In the genomic region with DNA sequence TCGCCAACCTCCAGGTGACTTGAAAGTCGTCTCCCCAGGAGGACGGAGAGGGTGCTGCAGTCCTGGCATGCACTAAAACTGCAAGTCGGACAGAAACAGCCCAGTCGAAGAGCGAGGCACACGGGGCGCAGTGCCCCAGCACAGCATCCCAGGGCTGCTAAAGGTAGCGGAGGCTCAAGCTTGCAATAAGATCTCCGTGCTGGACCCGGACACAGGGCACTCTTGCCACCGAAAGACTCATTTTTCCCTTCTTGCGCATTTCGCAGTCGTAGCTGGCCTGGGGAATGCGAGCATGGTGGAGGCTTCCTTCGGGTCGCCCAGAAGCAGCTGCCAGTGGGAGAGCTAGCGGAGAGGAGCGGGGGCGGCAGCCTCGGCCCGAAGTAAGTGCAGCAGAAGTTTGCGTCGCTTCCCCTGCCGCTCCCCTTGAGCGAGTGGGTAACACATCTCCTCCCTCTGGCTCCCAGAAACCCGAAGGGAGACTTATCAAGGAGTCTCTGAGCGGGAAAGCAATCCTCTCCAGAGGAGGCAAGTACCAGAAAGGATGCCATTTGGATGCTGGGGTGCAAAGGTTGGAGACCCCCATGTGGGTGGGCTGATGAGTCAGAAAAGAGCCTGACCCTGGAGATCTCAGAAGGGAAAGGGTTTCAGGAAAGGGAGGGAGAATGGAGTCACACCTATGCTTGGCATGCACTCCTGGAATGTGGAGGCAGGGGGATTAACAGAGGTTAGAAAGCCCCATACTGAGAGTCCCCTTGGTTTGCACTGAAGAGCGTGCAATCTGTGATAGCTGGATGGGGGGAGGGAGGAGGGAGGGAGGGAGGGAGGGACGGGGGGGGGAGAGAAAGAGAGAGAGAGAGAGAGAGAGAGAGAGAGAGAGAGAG, we compare ENCODE assay signal across 8 mouse cellular contexts. TPM values are rescaled to one million over a fixed set of nuclear protein-coding genes. Genes with fewer than 3 reads are reported as not detected.
A peak's percentile ranks its signal among the peaks of the same experiment; 100 is the strongest.
DNase-seq lines count a peak whose midpoint lies in the region; ATAC-seq and TF ChIP-seq lines count a peak whose summit lies in the region.

No protein-coding gene starts in this region.

- peak overlapping the region; percentile 47 for H3K4me3 ChIP-seq in forebrain, embryonic 14.5 days (ENCODE audit: low read depth, low read length)
- H3K4me3 ChIP-seq in left cerebral cortex, adult 2 months = peak overlapping the region; percentile 76
- peak overlapping the region; percentile 62 for H3K4me3 ChIP-seq in neural tube, embryonic 13.5 days

- peak; percentile 75 for ATAC-seq in forebrain, embryonic 14.5 days
- ATAC-seq in neural tube, embryonic 13.5 days (ENCODE audit: low read depth) = peak; percentile 80
- no peak for ATAC-seq in cerebellum, adult (ENCODE audit: insufficient number of reproducible peaks, low FRiP score, low TSS enrichment)

- no peaks in the 10 kb centered on the region for H3K4me1 ChIP-seq in forebrain, embryonic 14.5 days (ENCODE audit: control insufficient read depth, insufficient read depth, low read length)
- peaks cover 16% of the 10 kb centered on the region for H3K4me1 ChIP-seq in neural tube, embryonic 13.5 days (replicated peaks)

- DNase-seq in cerebellum, adult 11 months = peak; percentile 6
- no peak for DNase-seq in cerebellum, adult 18-20 months
- DNase-seq in 3134 (ENCODE audit: extremely low read depth, insufficient read length, low spot score) = peak; percentile 6
- peak; percentile 23 for DNase-seq in forebrain, embryonic 14.5 days (ENCODE audit: low spot score)
- peak; percentile 53 to 65 for DNase-seq in left cerebral cortex, adult 2 months (ENCODE audit: extremely low spot score in 1 of 2, low spot score in 2 of 2)
- DNase-seq in T-cell, adult 2 months (ENCODE audit: low spot score) = no peak

- peaks cover 13% of the 10 kb centered on the region; the same call in 1 of the 2 replicates for H3K27me3 ChIP-seq in forebrain, embryonic 14.5 days (replicated peaks; ENCODE audit: control insufficient read depth, insufficient read depth, low read length)
- H3K27me3 ChIP-seq in neural tube, embryonic 13.5 days = peaks cover 46% of the 10 kb centered on the region

- intact Hi-C loops in left cerebral cortex, adult 2 months (cut with DNase I) = loop anchor here (5.0 to 10.0 kb wide), 5 partner anchors 153 to 865 kb away; no protein-coding TSS in a partner anchor

- no peak for TF ChIP-seq CTCF in left cerebral cortex, adult 2 months (IDR thresholded peaks at IDR 0.05)

- peak overlapping the region; percentile 52 for H3K9ac ChIP-seq in forebrain, embryonic 14.5 days (ENCODE audit: low read length)
- H3K9ac ChIP-seq in neural tube, embryonic 13.5 days = peak overlapping the region; percentile 70

- H3K27ac ChIP-seq in forebrain, embryonic 14.5 days (ENCODE audit: low read depth, low read length) = no peak overlapping the region
- H3K27ac ChIP-seq in left cerebral cortex, adult 2 months = peak overlapping the region; percentile 94
- H3K27ac ChIP-seq in neural tube, embryonic 13.5 days (replicated peaks) = no peak overlapping the region

- H3K9me3 ChIP-seq in forebrain, embryonic 14.5 days (replicated peaks; ENCODE audit: control insufficient read depth, low read length) = no peaks in the 10 kb centered on the region
- H3K9me3 ChIP-seq in neural tube, embryonic 13.5 days = no peaks in the 10 kb centered on the region

- H3K36me3 ChIP-seq in forebrain, embryonic 14.5 days (ENCODE audit: control insufficient read depth, insufficient read depth, low read length) = no peaks in the 10 kb centered on the region
- H3K36me3 ChIP-seq in neural tube, embryonic 13.5 days = no peaks in the 10 kb centered on the region

- WGBS in forebrain, embryonic 14.5 days = 1% methylated on average over 30 of the region's 31 CpGs
- 1% methylated on average over 29 of the region's 31 CpGs for WGBS in neural tube, embryonic 13.5 days

- peak overlapping the region; percentile 93 for H3K4me2 ChIP-seq in forebrain, embryonic 14.5 days (ENCODE audit: low read length)
- H3K4me2 ChIP-seq in neural tube, embryonic 13.5 days = peak overlapping the region; percentile 97

RNA-seq across cellular contexts. Expression of a gene that starts 0.6 kb away (rescaled TPM):
- 13.6 and 14.7 TPM in 2 replicates for polyA plus RNA-seq in forebrain, embryonic 14.5 days (2014; fragmentation: Nextera tagmentation; extraction: Ambion mirVana)
- 100 to 1,000 TPM; 138 to 142 TPM for total RNA-seq in left cerebral cortex, adult 2 months (2021)
- polyA plus RNA-seq in neural tube, embryonic 13.5 days (2015; fragmentation: Nextera tagmentation; extraction: Ambion mirVana) = 4.6 and 5.4 TPM in 2 replicates

Comparison
In these comparisons a context has a peak if more than half of its experiments do, and no peak if none do; other contexts are left out.
1. DNase-seq: peak in cerebellum, adult 11 months (single experiment), 3134 (single experiment), forebrain, embryonic 14.5 days (single experiment) and left cerebral cortex, adult 2 months (2 of 2); none in cerebellum, adult 18-20 months (0 of 2) and T-cell, adult 2 months (single experiment).
2. Peak in every context shown above with its lines, with median percentiles within 50 percentile points of each other: H3K4me3 ChIP-seq.